Mouse (Mus musculus) inflammation-experienced regulatory T-cells, adult 6 months (primary cell): ENCODE data around the gene Gm6880. TPM values are rescaled to one million over a fixed set of nuclear protein-coding genes. Genes with fewer than 3 reads are reported as not detected.
A peak's percentile ranks its signal among the peaks of the same experiment; 100 is the strongest.
"Not testable (repeated sequence)": the region's sequence is repeated elsewhere in the genome, so short reads cannot be mapped to it uniquely, and the experiment has no call there.

Experiments
- ATAC-seq: one replicate; pipeline ENCODE4 v1.8.0; 2017
- polyA plus RNA-seq, 3 experiments: library from polyadenylated mRNA; unstranded; fragments of 100-300 nt; shearing (Covaris generic); gene quantifications; one replicate each; pipeline ENCODE4 v1.2.1; 2017

Gene Gm6880
- not detected for polyA plus RNA-seq

GRCm38 (mm10) chrX:74481349-74481885 lies at the start of gene Gm6880:
Gene Gm6880, minus strand, starts transcription at chrX:74481399.
- ATAC-seq, result not testable (repeated sequence)

- ATAC-seq, result not testable (repeated sequence)
Measured at GRCm38 (mm10) chrX:74517461-74517860, 36.3 kb upstream of the Gm6880 start.

GRCm38 (mm10) chrX:74497131-74497530 lies 15.9 kb upstream of the Gm6880 start:
- ATAC-seq, result no peak

- ATAC-seq, result peak; percentile 41
Measured at GRCm38 (mm10) chrX:74452773-74453172, 28.4 kb downstream of the Gm6880 start.

- ATAC-seq, result no peak
Measured at GRCm38 (mm10) chrX:74451157-74451912, 29.9 kb downstream of the Gm6880 start.

Other genes with a start within 250 kb of the Gm6880 start
- 100 to 1,000 TPM; 222 to 338 (median 279) TPM for gene Flna, start 231.6 kb downstream of the Gm6880 start, polyA plus RNA-seq
- 10 to 100 TPM; 22.4 to 91.9 (median 32.8) TPM for gene Emd, start 226.7 kb downstream of the Gm6880 start, polyA plus RNA-seq
- gene Rpl10, start 210.6 kb downstream of the Gm6880 start, polyA plus RNA-seq, result 1,000 to 10,000 TPM in 1 of 3 experiments, 100 to 1,000 TPM in 2; 478 to 1,649 (median 679) TPM
- gene Taz, start 199.5 kb downstream of the Gm6880 start, polyA plus RNA-seq, result 10 to 100 TPM; 28.8 to 66.0 (median 58.8) TPM
- gene Dnase1l1, start 199.1 kb downstream of the Gm6880 start, polyA plus RNA-seq, result 10 to 100 TPM; 17.0 to 35.0 (median 23.7) TPM
- 100 to 1,000 TPM; 130 to 165 (median 156) TPM for gene Atp6ap1, start 184.3 kb downstream of the Gm6880 start, polyA plus RNA-seq
- gene Gdi1, start 176.4 kb downstream of the Gm6880 start, polyA plus RNA-seq, result 100 to 1,000 TPM; 167 to 342 (median 246) TPM
- gene Fam50a, start 168.4 kb downstream of the Gm6880 start, polyA plus RNA-seq, result 10 to 100 TPM; 54.7 to 72.5 (median 72.5) TPM
- gene Plxna3, start 152.3 kb downstream of the Gm6880 start, polyA plus RNA-seq, result 1 to 10 TPM; 1.6 to 6.5 (median 4.6) TPM
- gene Lage3, start 127.8 kb downstream of the Gm6880 start, polyA plus RNA-seq, result 10 to 100 TPM; 70.0 to 79.0 (median 77.5) TPM
- 10 to 100 TPM; 40.7 to 90.2 (median 68.6) TPM for gene Ubl4a, start 108.2 kb downstream of the Gm6880 start, polyA plus RNA-seq
- 10 to 100 TPM; 18.1 to 31.3 (median 27.1) TPM for gene Slc10a3, start 108.0 kb downstream of the Gm6880 start, polyA plus RNA-seq
- 10 to 100 TPM; 15.0 to 30.8 (median 30.5) TPM for gene Fam3a, start 88.1 kb downstream of the Gm6880 start, polyA plus RNA-seq
- 10 to 100 TPM; 34.9 to 43.6 (median 39.3) TPM for gene Ikbkg, start 88.1 kb downstream of the Gm6880 start, polyA plus RNA-seq
- gene G6pdx, start 52.2 kb downstream of the Gm6880 start, polyA plus RNA-seq, result 10 to 100 TPM; 25.4 to 32.9 (median 31.4) TPM
- gene Olfr1326-ps1, start 93.5 kb upstream of the Gm6880 start, polyA plus RNA-seq, result not detected
- not detected for gene Olfr1325, start 111.3 kb upstream of the Gm6880 start, polyA plus RNA-seq
- not detected for gene Gm5640, start 164.2 kb upstream of the Gm6880 start, polyA plus RNA-seq